Mouse (Mus musculus): ENCODE results near the gene Cd8a.
A peak's percentile ranks its signal among the peaks of the same experiment; 100 is the strongest.

Cd8a gene

GRCm38 (mm10) chr6:71371085-71371605, 2.1 kb upstream of the Cd8a start:
- no peak for DNase-seq (ENCODE audit: low read depth, low spot score)

GRCm38 (mm10) chr6:71372041-71372720, 1.0 kb upstream of the Cd8a start:
- no peak for DNase-seq (ENCODE audit: low read depth, low spot score)

DNA sequence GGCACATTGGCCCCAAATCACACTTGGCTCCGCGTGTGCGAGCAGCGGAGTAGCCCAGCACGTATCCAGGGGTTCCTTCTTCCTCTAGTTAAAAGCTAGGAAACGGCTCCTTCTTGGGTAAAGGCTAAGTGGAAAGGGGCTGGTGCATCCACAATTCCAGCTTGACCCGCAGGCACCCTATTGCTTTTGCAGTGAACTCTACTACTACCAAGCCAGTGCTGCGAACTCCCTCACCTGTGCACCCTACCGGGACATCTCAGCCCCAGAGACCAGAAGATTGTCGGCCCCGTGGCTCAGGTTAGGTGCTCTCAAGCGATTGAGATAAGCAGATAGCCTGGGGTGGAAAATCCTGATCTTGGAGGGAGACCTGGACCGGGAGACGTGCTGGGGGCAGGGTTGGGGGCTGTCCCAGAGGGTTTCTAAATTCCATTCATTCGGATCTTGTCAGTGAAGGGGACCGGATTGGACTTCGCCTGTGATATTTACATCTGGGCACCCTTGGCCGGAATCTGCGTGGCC, 1.1 kb downstream of the Cd8a start:
- DNase-seq (ENCODE audit: low read depth, low spot score): no peak

DNA sequence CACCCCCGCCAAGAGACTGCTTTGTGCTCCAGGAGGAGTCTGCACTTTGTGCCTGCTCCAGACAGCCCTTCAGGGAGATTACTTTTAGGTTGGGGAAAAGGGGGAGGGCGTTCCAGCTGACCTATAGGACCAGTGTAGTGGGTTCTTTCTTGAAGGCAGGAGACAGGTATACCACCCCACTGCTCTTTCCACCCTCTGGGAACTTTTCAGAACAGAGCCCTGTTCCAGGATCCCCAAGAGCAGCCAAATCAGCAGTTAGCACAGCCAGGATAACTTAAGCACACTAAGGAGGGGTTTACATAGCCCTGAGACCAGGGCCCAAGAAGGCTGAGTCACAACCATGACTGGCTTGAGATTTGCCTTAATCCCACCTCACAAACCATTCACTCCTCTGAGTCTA, 1.7 kb downstream of the Cd8a start:
- no peak for DNase-seq (ENCODE audit: low read depth, low spot score)

GRCm38 (mm10) chr6:71376711-71377110, 3.5 kb downstream of the Cd8a start:
- DNase-seq (ENCODE audit: low read depth, low spot score): no peak

DNA sequence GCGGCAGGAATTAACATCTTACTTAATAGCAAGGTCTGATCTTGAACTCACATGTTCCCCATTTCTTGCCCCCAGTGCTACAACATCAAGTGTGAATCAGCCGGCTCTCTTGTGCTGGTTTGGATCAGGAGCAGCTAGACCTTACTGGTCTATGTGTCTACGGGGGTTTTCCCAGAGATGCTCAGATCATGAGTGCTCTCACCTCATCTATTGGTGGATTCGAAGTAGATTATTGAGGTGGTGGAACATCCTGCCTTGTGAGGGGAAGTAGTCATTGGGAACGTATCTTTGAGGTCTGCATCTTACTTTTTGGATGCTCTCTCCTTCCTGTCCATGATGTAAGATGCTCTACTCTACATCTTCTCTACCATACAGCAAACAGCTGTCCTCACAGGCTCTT, 8.4 kb downstream of the Cd8a start:
- no peak for DNase-seq (ENCODE audit: low read depth, low spot score)

DNA sequence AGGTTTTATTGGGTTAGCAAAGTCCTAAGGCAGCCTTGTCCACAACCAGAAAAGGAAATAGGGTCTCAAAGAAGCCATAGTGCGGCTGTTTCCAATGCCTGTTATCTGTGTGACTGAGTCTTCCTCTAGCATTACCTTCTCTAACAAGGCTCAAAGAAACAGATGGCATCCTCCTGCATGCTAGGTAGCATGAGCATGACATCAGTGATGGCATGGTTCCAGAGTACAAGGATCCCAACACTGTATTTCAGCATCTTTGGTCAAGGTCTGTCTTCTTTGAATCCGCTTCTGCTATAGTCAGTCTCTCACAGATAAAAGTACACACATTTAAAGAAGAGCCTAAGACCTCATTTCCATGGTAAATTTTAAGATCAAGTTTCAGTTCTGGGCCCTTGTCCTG, 17.3 kb downstream of the Cd8a start:
- DNase-seq (ENCODE audit: low read depth, low spot score): no peak

GRCm38 (mm10) chr6:71396016-71396415, 22.8 kb downstream of the Cd8a start:
- no peak for DNase-seq (ENCODE audit: low read depth, low spot score)

GRCm38 (mm10) chr6:71396761-71397160, 23.5 kb downstream of the Cd8a start:
- DNase-seq (ENCODE audit: low read depth, low spot score): no peak

DNA sequence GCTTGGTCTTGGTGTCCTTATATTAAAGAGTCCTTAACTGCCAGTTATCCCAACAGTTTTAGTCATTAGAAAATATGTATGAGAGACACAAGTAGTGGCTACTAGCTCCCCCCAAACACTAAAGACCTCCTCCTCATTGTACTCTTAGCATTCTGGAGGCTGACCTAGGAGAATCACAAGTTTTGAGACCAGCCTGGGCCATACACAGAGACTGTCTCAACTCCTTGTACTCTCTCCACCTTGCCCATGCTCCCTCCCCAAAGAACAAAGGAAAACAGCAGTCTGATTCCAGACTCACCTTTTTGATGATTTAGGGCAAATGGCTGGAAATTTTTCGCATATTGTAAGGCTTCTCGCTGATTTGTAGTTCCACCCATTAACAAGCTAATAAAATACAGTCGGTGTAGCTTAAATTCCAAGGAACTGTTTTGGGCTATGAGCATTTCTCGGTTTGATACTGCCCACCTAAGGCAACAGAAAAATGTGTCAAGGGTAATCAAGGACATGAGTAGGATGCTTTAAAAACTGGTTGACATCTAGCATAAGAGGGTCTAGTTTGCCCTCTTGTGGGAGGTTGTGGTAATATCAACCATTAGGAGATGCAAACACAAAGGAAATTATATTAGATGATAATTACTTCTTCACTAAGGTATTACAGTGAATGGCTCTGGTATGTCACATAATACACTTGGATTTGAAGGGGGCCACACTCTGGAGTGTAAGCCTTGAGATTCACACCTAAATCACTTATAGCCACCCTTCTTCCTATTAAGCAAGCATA, 25.8 kb downstream of the Cd8a start:
- peak; percentile 57 for DNase-seq (ENCODE audit: low read depth, low spot score)

DNA sequence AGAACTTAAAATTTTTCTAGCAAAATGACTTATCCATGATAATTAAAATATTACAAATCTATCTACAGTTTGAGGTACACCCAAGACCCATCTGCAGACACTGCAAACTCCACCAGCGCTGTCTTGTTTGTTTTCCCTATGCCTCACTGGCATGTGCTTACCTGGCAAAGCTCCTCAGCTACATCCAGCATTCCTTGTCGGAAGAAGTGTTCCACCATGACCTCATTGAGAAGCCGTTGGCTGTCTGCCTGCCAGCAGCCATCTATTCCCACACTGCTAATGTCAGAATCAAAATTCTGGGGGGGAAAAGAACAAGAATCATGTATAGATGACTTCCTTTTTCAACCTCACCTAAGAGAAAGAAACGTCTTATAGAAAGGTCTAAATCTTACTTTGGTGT, 41.4 kb downstream of the Cd8a start:
- no peak for DNase-seq (ENCODE audit: low read depth, low spot score)

DNA sequence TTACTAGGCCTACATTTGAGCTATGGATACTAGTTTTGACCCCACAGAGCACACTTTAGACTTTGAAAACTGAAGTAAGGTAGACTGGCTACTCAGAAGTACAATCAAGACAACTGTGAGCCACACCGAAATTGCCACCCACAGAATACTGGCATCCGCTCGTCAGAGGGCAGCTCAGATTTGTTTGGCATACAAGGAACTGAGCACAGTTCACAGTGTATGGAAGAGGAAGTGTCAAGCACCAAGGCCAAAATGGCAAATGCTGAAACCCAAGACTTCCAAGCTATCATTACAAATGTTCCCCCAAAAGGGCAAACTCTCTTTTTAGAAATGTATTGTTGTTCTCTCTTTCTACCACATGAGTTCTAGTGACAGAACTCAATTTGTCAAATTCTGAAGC, 42.2 kb downstream of the Cd8a start:
- DNase-seq (ENCODE audit: low read depth, low spot score): no peak

GRCm38 (mm10) chr6:71418874-71419273, 45.6 kb downstream of the Cd8a start:
- no peak for DNase-seq (ENCODE audit: low read depth, low spot score)

DNA sequence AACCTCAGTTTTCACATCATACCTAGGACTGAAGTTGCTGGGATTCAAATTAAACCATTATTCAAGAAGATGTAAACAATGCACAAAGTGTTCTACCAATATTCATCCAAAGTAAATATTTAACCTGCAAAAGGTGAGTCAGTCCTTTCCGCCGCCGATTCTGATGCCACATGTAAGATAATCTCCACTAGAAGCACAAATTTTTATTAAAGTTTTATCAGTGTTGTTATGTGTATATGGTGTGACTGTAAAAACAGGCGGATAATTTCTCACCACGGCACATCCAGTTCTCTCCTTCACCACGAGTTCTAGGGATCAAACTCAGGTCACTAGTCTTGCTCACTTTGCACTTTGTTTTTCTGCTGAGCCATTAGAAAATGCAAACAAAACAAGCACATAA, 47.6 kb downstream of the Cd8a start:
- no peak for DNase-seq (ENCODE audit: low read depth, low spot score)

DNA sequence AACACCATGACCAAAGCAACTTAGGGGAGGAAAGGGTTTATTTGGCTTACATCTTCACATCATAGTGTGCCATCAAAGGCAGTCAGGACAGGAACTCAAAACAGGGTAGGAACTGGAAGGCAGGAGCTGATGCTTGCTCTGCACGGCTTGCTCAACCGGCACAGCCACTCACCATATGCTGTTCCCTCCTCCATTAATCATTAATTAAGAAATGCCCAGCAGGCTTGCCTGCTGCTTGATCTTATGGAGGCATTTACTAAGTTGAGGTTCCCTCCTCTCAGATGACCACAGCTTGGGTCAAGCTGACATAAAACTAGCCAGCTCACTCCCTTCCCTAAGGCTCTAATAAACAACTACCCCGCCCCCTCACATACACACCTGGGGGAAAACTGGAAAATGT, 48.9 kb downstream of the Cd8a start:
- no peak for DNase-seq (ENCODE audit: low read depth, low spot score)

GRCm38 (mm10) chr6:71423116-71423515, 49.9 kb downstream of the Cd8a start:
- DNase-seq (ENCODE audit: low read depth, low spot score): no peak

DNA sequence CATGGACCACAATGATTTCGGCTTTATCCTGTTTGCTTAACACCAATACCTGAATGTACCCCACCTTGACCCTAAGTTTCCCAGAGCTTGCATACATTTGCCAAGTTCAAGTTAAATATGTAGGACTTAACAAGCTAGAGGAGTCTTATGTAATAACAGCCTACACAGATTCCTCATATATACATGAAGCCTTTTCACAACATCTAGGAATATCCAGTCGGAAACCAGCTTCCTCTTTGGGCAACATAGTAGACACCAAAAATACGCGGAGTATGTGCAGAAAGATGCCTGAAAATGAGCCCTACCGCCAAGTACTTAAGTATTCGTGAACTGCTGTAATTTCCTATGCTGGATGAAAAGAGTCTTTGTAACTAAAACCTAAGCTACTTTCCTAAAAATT, 52.5 kb downstream of the Cd8a start:
- DNase-seq (ENCODE audit: low read depth, low spot score): no peak

DNA sequence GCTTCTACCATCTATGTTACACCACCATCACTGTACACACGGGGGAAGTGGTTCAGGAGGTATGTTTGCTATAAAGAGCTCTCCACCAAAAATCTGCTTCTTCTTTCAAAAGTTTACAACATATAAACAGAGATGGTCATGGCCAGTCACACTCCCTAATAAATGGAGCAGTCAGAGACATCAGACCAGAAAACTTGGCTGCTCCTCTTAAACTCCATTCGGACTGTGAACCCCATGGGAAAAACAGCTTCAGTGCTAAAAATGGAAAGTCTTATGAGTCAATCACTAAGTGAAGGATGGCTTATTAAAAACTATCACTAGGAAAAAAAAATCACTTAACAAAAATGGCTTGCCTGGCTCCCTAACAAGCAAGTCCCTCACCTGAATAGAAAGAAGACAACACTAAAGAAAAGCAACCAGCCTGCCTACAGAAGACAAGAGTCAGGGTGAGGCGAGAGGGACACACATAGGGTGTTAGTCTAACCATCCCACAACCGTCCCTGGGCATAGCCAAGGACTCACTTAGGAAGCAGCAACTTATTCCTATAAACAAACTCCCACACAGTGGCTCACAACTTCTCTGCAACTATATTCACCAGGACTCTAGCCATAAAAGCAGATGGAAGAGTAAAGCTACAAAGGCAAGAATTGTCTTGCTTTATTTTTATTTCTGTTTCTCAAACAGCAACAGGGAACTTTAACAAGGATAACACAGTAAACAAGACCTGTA, 54.9 kb downstream of the Cd8a start:
- no peak for DNase-seq (ENCODE audit: low read depth, low spot score)

All from R1 (cell line).